Mouse (Mus musculus): ENCODE measurements at regions not wholly inside any gene's neighbourhood (a gene's known extent, or its start where the extent isn't known, plus 50 kb on each side); places are given as distances from the start of the nearest gene placed in this dataset.

DNA sequence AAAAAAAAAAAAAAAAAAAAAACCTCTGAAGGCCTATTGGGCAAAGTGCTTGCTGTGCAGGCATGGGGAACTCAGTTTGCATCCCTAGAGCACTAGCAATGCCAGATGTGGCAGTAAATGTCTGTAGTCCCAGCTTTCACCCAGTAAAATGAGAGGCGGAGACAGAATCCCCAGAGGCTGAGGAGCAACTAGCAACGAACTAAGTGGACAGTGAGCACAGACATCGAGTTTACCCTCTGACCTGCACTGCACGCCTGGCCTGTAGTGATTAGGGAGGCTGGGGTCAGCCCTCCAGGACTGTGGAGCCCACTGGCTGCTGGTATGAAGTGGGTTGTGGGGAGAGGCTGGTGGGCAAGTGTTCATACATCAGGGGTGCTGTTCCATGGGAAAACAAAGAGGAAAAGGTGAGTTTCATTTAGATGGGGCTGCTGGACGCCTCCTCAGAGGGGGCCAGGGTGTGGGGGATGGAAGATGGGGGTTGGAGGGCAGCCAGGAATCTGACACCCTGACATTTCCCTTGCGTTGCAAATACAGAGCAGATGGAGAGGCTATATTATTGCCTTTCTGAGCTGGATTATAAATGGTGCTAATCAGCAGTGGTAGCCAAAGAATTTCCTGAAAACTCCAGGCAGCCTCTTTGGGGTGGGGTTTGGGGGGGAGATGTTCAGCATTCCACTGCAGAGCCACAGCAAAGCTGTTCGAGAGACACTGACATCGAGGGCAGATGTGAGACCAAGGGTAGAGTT is 109.0 kb downstream of the Nxnl2 start:
- ATAC-seq (ENCODE audit: insufficient read depth): peak; percentile 90
- Histone ChIP-seq H3K4me1 (ENCODE audit: insufficient read depth) (peaks cover 28% of the 10 kb centered on the region), H3K4me3 (ENCODE audit: low read depth, low read length) (no peak overlapping the region), H3K9ac (no peak overlapping the region), H3K4me2 (peak overlapping the region; percentile 35; the same call in 1 of the 2 replicates), H3K9me3 (ENCODE audit: low read depth, low read length) (no peaks in the 10 kb centered on the region), H3K27me3 (ENCODE audit: insufficient read depth, low read length) (no peaks in the 10 kb centered on the region), H3K27ac (ENCODE audit: low read depth) (peak overlapping the region; percentile 81), H3K36me3 (ENCODE audit: insufficient read depth) (no peaks in the 10 kb centered on the region)
- TF ChIP-seq CTCF (IDR thresholded peaks at IDR 0.05; ENCODE audit: low read depth): no peak
- peak; percentile 90 for DNase-seq
- WGBS: 19% methylated on average over 8 of the region's 8 CpGs

DNA sequence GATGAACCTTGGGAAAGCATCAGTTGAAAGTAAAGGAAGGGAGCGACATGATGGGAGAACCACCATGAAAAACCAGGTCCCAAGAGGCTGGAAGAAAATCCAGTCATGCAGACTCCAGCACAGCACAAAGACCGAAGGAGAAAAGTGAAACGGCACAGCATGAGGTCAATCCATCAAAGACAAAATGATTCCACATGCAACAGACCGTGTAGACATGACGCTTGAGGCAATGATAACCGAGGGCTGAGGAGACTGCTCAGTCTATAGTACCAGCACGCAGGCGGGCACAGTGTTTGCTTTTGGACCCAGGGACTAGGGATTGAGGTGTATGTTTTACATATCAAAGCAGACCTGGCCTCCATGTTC is 109.5 kb downstream of the Nxnl2 start:
- Histone ChIP-seq H3K27ac (ENCODE audit: low read depth) (peak overlapping the region; percentile 81), H3K4me2 (peak overlapping the region; percentile 35; the same call in 1 of the 2 replicates), H3K36me3 (ENCODE audit: insufficient read depth) (no peaks in the 10 kb centered on the region), H3K9ac (no peak overlapping the region), H3K9me3 (ENCODE audit: low read depth, low read length) (no peaks in the 10 kb centered on the region), H3K4me3 (ENCODE audit: low read depth, low read length) (no peak overlapping the region), H3K4me1 (ENCODE audit: insufficient read depth) (peaks cover 28% of the 10 kb centered on the region), H3K27me3 (ENCODE audit: insufficient read depth, low read length) (no peaks in the 10 kb centered on the region)
- no peak for DNase-seq
- 28% methylated on average over 8 of the region's 8 CpGs for WGBS
- no peak for TF ChIP-seq CTCF (IDR thresholded peaks at IDR 0.05; ENCODE audit: low read depth)
- peak; percentile 39 for ATAC-seq (ENCODE audit: insufficient read depth)

DNA sequence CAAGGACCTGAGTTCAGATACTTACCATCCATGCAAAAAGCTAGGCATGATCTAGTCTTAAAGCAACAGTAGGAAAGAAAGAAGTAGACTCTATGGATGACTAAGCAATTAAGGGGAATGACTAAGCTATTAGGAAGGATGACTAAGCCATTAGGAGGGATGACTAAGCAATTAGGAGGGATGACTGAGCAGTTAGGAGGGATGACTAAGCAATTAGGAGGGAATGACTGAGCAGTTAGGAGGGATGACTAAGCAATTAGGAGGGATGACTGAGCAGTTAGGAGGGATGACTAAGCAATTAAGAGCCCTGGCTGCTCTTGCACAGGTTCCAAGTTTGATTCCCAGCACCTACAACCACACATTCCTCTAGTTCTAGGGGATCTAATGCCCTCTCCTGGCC is 113.9 kb downstream of the Nxnl2 start:
- H3K9ac ChIP-seq: no peak overlapping the region
- no peak overlapping the region for H3K4me3 ChIP-seq (ENCODE audit: low read depth, low read length)
- no peak for DNase-seq
- TF ChIP-seq CTCF (IDR thresholded peaks at IDR 0.05; ENCODE audit: low read depth): no peak
- no peak overlapping the region for H3K27ac ChIP-seq (ENCODE audit: low read depth)
- no peak for ATAC-seq (ENCODE audit: insufficient read depth)
- H3K4me1 ChIP-seq (ENCODE audit: insufficient read depth): peaks cover 10% of the 10 kb centered on the region; the same call in 1 of the 2 replicates
- H3K4me2 ChIP-seq: no peak overlapping the region
- H3K9me3 ChIP-seq (ENCODE audit: low read depth, low read length): no peaks in the 10 kb centered on the region
- H3K27me3 ChIP-seq (ENCODE audit: insufficient read depth, low read length): no peaks in the 10 kb centered on the region
- no peaks in the 10 kb centered on the region for H3K36me3 ChIP-seq (ENCODE audit: insufficient read depth)

DNA sequence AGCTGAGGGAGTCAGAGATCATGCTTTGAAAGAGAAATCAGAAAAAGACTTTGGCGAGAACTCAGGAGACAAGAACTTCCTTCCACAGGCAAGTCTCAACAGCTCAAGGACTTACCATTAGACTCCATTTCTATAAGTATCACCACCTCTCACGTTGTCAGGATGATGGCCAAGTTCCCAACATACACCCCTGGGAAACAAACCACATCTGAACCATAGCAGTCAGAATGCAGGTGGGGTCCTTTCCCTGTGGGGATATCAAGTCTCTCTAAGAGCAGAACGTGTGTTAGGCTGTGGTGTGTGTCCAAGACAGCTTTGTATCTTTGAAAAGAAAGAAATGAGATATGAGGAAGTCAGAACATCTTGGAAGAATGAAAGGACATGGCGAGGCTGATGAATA is 118.6 kb downstream of the Nxnl2 start:
- TF ChIP-seq CTCF (IDR thresholded peaks at IDR 0.05; ENCODE audit: low read depth): no peak
- no peaks in the 10 kb centered on the region for H3K9me3 ChIP-seq (ENCODE audit: low read depth, low read length)
- H3K9ac ChIP-seq: no peak overlapping the region
- H3K36me3 ChIP-seq (ENCODE audit: insufficient read depth): no peaks in the 10 kb centered on the region
- DNase-seq: no peak
- H3K4me2 ChIP-seq: no peak overlapping the region
- no peak for ATAC-seq (ENCODE audit: insufficient read depth)
- H3K4me1 ChIP-seq (ENCODE audit: insufficient read depth): no peaks in the 10 kb centered on the region
- H3K27ac ChIP-seq (ENCODE audit: low read depth): no peak overlapping the region
- 59% methylated on average over 4 of the region's 4 CpGs for WGBS
- no peaks in the 10 kb centered on the region for H3K27me3 ChIP-seq (ENCODE audit: insufficient read depth, low read length)
- H3K4me3 ChIP-seq (ENCODE audit: low read depth, low read length): no peak overlapping the region

DNA sequence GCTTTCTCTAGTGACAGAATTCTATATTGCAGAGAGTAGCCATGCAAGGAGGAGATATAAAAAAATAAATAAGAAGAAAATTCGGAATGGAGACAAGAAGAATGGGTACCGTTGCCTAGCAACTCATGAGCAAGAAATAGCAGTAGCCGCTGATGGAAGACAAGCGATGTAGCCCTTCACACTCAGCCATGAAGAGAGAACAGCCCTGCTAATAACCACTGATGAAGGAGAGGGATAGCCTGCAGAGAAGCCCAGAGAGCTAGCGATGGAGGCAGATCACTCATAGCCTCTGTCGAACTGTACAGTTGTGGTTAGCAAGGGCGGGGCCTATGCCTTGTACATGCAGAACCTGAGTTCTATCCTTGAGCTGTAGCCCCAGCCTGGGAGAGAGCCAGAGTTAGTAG is 118.4 kb upstream of the S1pr3 start:
- 60% methylated on average over 7 of the region's 7 CpGs for WGBS
- ATAC-seq (ENCODE audit: insufficient read depth): no peak

DNA sequence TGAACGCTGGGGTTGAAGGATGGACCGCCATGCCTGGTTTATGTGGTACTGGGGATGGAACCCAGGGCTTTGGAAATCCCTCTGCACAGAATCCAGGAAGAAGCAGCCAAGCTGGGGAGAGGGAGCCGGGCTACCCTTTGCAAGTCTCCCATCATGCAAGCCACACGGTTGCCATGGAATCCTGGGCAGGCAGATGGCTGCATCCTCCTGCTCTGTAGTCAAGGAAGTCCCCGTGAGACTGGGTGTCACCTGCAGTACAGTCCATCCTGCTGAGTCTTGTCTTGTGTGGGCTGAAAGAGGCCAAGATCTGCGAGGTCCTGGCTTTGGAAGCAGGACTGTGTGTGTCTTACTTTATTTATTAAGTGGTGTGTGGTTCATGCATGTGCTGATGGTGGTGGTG is 117.5 kb upstream of the S1pr3 start:
- TF ChIP-seq CTCF (IDR thresholded peaks at IDR 0.05; ENCODE audit: low read depth): no peak
- no peak overlapping the region for H3K9ac ChIP-seq
- no peak overlapping the region for H3K4me2 ChIP-seq
- WGBS: 82% methylated on average over 6 of the region's 6 CpGs
- no peaks in the 10 kb centered on the region for H3K4me1 ChIP-seq (ENCODE audit: insufficient read depth)
- no peak for ATAC-seq (ENCODE audit: insufficient read depth)
- no peaks in the 10 kb centered on the region for H3K27me3 ChIP-seq (ENCODE audit: insufficient read depth, low read length)
- no peaks in the 10 kb centered on the region for H3K9me3 ChIP-seq (ENCODE audit: low read depth, low read length)
- no peaks in the 10 kb centered on the region for H3K36me3 ChIP-seq (ENCODE audit: insufficient read depth)
- no peak overlapping the region for H3K27ac ChIP-seq (ENCODE audit: low read depth)
- no peak for DNase-seq
- H3K4me3 ChIP-seq (ENCODE audit: low read depth, low read length): no peak overlapping the region

More for the DNA sequence above, 118.4 kb upstream of the S1pr3 start:
- H3K4me1 ChIP-seq (ENCODE audit: insufficient read depth): no peaks in the 10 kb centered on the region
- H3K9me3 ChIP-seq (ENCODE audit: low read depth, low read length): no peaks in the 10 kb centered on the region
- H3K36me3 ChIP-seq (ENCODE audit: insufficient read depth): no peaks in the 10 kb centered on the region
- no peak overlapping the region for H3K4me3 ChIP-seq (ENCODE audit: low read depth, low read length)
- H3K27me3 ChIP-seq (ENCODE audit: insufficient read depth, low read length): no peaks in the 10 kb centered on the region
- TF ChIP-seq CTCF (IDR thresholded peaks at IDR 0.05; ENCODE audit: low read depth): no peak
- no peak overlapping the region for H3K4me2 ChIP-seq
- no peak overlapping the region for H3K9ac ChIP-seq
- no peak overlapping the region for H3K27ac ChIP-seq (ENCODE audit: low read depth)
- no peak for DNase-seq

DNA sequence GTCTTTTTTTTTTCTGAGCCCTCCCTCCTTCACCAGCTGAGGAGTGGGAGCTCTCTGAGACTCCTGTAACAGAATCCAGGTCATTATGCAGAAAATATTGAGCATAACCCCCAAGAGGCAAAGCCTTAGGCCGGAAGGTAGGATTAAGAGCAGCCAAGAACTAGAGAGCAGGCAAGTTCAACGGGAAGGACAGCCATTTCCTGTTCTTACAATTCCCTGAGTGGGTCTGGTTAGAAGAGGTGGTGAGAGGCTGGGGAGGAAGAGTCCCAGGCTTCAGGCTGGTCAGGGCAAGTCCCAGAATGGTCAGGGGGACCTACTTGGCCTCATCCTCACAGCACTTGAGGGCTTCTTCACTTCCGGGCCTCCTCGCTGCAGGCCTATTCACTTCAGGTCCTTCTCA is 115.4 kb upstream of the S1pr3 start:
- Histone ChIP-seq H3K27me3 (ENCODE audit: insufficient read depth, low read length) (no peaks in the 10 kb centered on the region), H3K4me1 (ENCODE audit: insufficient read depth) (0 out of 2 replicates have a peak, but pooled peaks cover 3% of the 10 kb centered on the region), H3K9me3 (ENCODE audit: low read depth, low read length) (no peaks in the 10 kb centered on the region), H3K36me3 (ENCODE audit: insufficient read depth) (no peaks in the 10 kb centered on the region), H3K9ac (no peak overlapping the region), H3K4me2 (no peak overlapping the region), H3K4me3 (ENCODE audit: low read depth, low read length) (no peak overlapping the region), H3K27ac (ENCODE audit: low read depth) (no peak overlapping the region)
- TF ChIP-seq CTCF (IDR thresholded peaks at IDR 0.05; ENCODE audit: low read depth): no peak
- 74% methylated on average over 4 of the region's 4 CpGs for WGBS
- DNase-seq: no peak
- no peak for ATAC-seq (ENCODE audit: insufficient read depth)
